In genomic region chr13:83068588-83068987, GRCm38 (mm10) we compare ENCODE assay signal across 16 mouse cellular contexts.
"Had no signal": no experiment of that assay in that cellular context is flagged by ENCODE, and none has a peak within 500 bp of the region (broad histone marks: within the 10 kb centered on the region; RNA-seq: fewer than 3 reads in every experiment).

No protein-coding gene starts in this region.

- DNase-seq: kidney, adult 18-20 months; kidney, postnatal 14 days; lung, embryonic 14.5 days; lung, postnatal 14 days; midbrain, embryonic 14.5 days; right cerebral cortex, adult 18-20 months; right cerebral cortex, postnatal 25 days; thymus, adult 2 months; thymus, postnatal 25 days had no signal

- H3K27ac ChIP-seq: kidney, embryonic 15.5 days; limb, embryonic 13.5 days; liver, embryonic 15.5 days; midbrain, embryonic 10.5 days; neural tube, embryonic 15.5 days; stomach, embryonic 15.5 days had no signal

- H3K4me3 ChIP-seq: kidney, embryonic 15.5 days; limb, embryonic 13.5 days; liver, embryonic 15.5 days; midbrain, embryonic 10.5 days; myocyte; neural tube, embryonic 15.5 days; stomach, embryonic 15.5 days had no signal
